Mouse (Mus musculus): ENCODE measurements at regions not wholly inside any gene's neighbourhood (a gene's known extent, or its start where the extent isn't known, plus 50 kb on each side); places are given as distances from the start of the nearest gene placed in this dataset.

DNA sequence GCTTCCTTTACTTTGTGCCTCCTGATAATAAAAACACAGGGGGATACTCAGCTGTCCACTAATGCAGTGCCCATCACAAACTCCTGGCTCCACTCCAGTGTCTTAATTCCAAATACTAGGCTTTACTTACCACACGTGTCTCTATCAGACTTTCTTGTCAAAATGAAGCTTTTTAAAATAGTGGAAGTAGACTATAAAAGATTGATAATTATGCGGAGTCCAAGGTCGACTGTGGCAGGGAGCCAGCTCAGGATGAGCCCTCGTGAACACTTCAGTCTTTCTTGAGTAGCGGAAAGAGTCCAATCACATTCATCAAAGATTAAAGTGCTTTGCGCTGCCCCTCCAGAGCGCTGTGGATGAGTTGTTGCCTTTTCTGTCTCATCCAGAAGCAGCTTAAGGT, 147.9 kb upstream of the Zbtb20 start:
- TF ChIP-seq CTCF (IDR thresholded peaks at IDR 0.05; ENCODE audit: borderline replicate concordance, extremely low read depth, insufficient read depth, insufficient read length), result no peak
- TF ChIP-seq POLR2A (IDR thresholded peaks at IDR 0.05; ENCODE audit: borderline replicate concordance, extremely low read depth, insufficient read depth, insufficient read length, poor library complexity, severe bottlenecking), result no peak
